8 mouse cellular contexts compared by ENCODE assay signal in genomic region chr8:12073311-12073999, GRCm38 (mm10).
DNase-seq lines count a peak whose midpoint lies in the region; ATAC-seq lines count a peak whose summit lies in the region.
"Had no signal": no experiment of that assay in that cellular context is flagged by ENCODE, and none has a peak within 500 bp of the region (broad histone marks: within the 10 kb centered on the region; RNA-seq: fewer than 3 reads in every experiment).

No protein-coding gene starts in this region.

- H3K9ac ChIP-seq in forebrain, embryonic 13.5 days, result no peak overlapping the region
- H3K9ac ChIP-seq: liver, embryonic 15.5 days had no signal

- WGBS in forebrain, embryonic 13.5 days, result 81% methylated on average over 6 of the region's 6 CpGs

- peak; percentile 71 for DNase-seq in adrenal gland, adult 8-10 months
- peak; percentile 82 for DNase-seq in fat pad, adult 2 months (ENCODE audit: extremely low read depth, low read depth, low spot score)
- DNase-seq in layer of hippocampus, adult 9-10 months (ENCODE audit: low spot score), result peak; percentile 44
- peak; percentile 82 for DNase-seq in lung, postnatal 10 days

- peaks cover 9% of the 10 kb centered on the region; the same call in 1 of the 2 replicates for H3K27me3 ChIP-seq in forebrain, embryonic 13.5 days
- H3K27me3 ChIP-seq: liver, embryonic 15.5 days had no signal

- H3K27ac ChIP-seq in forebrain, embryonic 13.5 days, result no peak overlapping the region
- H3K27ac ChIP-seq: liver, embryonic 15.5 days had no signal

- no peaks in the 10 kb centered on the region for H3K36me3 ChIP-seq in forebrain, embryonic 13.5 days (ENCODE audit: poor library complexity, severe bottlenecking)
- H3K36me3 ChIP-seq: liver, embryonic 15.5 days had no signal

- no peak overlapping the region for H3K4me2 ChIP-seq in forebrain, embryonic 13.5 days
- H3K4me2 ChIP-seq: liver, embryonic 15.5 days had no signal

- H3K4me3 ChIP-seq in forebrain, embryonic 13.5 days, result no peak overlapping the region
- H3K4me3 ChIP-seq: liver, embryonic 15.5 days had no signal

- no peak for ATAC-seq in megakaryocyte-erythroid progenitor cell, adult 5-6 weeks (replicated peaks; ENCODE audit: low FRiP score, low TSS enrichment, poor library complexity, severe bottlenecking)
- no peak for ATAC-seq in forebrain, embryonic 13.5 days
- no peak for ATAC-seq in megakaryocyte progenitor cell, adult 5-6 weeks (replicated peaks; ENCODE audit: poor library complexity)

- H3K4me1 ChIP-seq in forebrain, embryonic 13.5 days, result peaks cover 11% of the 10 kb centered on the region; the same call in 1 of the 2 replicates
- H3K4me1 ChIP-seq: liver, embryonic 15.5 days had no signal

- no peaks in the 10 kb centered on the region for H3K9me3 ChIP-seq in forebrain, embryonic 13.5 days (replicated peaks)
- H3K9me3 ChIP-seq: liver, embryonic 15.5 days had no signal
